ENCODE assay signal across 28 mouse cellular contexts in genomic region chr7:29262151-29262550, GRCm38 (mm10). TPM values are rescaled to one million over a fixed set of nuclear protein-coding genes. Genes with fewer than 3 reads are reported as not detected.
DNase-seq lines count a peak whose midpoint lies in the region; ATAC-seq lines count a peak whose summit lies in the region.
"Had no signal": no experiment of that assay in that cellular context is flagged by ENCODE, and none has a peak within 500 bp of the region (broad histone marks: within the 10 kb centered on the region; RNA-seq: fewer than 3 reads in every experiment).

No protein-coding gene starts in this region.

- H3K4me3 ChIP-seq in heart, embryonic 13.5 days = no peak overlapping the region
- no peak overlapping the region for H3K4me3 ChIP-seq in kidney, embryonic 15.5 days (replicated peaks)
- no peak overlapping the region for H3K4me3 ChIP-seq in kidney, embryonic 16.5 days (ENCODE audit: low read length)
- H3K4me3 ChIP-seq: embryonic facial prominence, embryonic 10.5 days; forebrain, embryonic 15.5 days; liver, embryonic 15.5 days; midbrain, embryonic 10.5 days; myocyte; neural tube, embryonic 13.5 days had no signal

- no peak overlapping the region for H3K27ac ChIP-seq in heart, embryonic 13.5 days (replicated peaks)
- H3K27ac ChIP-seq in kidney, embryonic 15.5 days = no peak overlapping the region
- H3K27ac ChIP-seq in kidney, embryonic 16.5 days (ENCODE audit: low read length) = 0 out of 2 replicates have a peak overlapping the region, but pooled peaks have one; percentile 0
- H3K27ac ChIP-seq: embryonic facial prominence, embryonic 10.5 days; forebrain, embryonic 15.5 days; hindbrain, postnatal 0 days; liver, embryonic 15.5 days; macrophage; midbrain, embryonic 10.5 days; neural tube, embryonic 13.5 days had no signal

- peak overlapping the region; percentile 40; the same call in 1 of the 2 replicates for H3K9ac ChIP-seq in heart, embryonic 13.5 days
- H3K9ac ChIP-seq in kidney, embryonic 15.5 days = no peak overlapping the region
- no peak overlapping the region for H3K9ac ChIP-seq in kidney, embryonic 16.5 days (replicated peaks; ENCODE audit: low read length)
- H3K9ac ChIP-seq: forebrain, embryonic 15.5 days; liver, embryonic 15.5 days; neural tube, embryonic 13.5 days had no signal

- DNase-seq in heart, adult 8-10 months (ENCODE audit: low spot score) = no peak
- DNase-seq in kidney, adult 18-20 months = peak; percentile 60
- DNase-seq in kidney, postnatal 36 days = peak; percentile 56 to 71
- DNase-seq in cerebellum, postnatal 10 days = no peak
- DNase-seq: adrenal gland, postnatal 36 days; cerebellum, adult 9-11 months; gastrocnemius, postnatal 25 days; retina, postnatal 1 day; right cerebral cortex, postnatal 25 days; thymus, postnatal 14 days had no signal

- no peaks in the 10 kb centered on the region for H3K9me3 ChIP-seq in heart, embryonic 13.5 days
- H3K9me3 ChIP-seq in kidney, embryonic 15.5 days (replicated peaks) = no peaks in the 10 kb centered on the region
- H3K9me3 ChIP-seq in kidney, embryonic 16.5 days (ENCODE audit: low read length) = no peaks in the 10 kb centered on the region
- H3K9me3 ChIP-seq: embryonic facial prominence, embryonic 10.5 days; forebrain, embryonic 15.5 days; G1E; liver, embryonic 15.5 days; midbrain, embryonic 10.5 days; neural tube, embryonic 13.5 days had no signal

- no peaks in the 10 kb centered on the region for H3K27me3 ChIP-seq in heart, embryonic 13.5 days (replicated peaks)
- H3K27me3 ChIP-seq in kidney, embryonic 15.5 days = no peaks in the 10 kb centered on the region
- no peaks in the 10 kb centered on the region for H3K27me3 ChIP-seq in kidney, embryonic 16.5 days (ENCODE audit: insufficient read depth, low read length)
- H3K27me3 ChIP-seq: CH12.LX; forebrain, embryonic 15.5 days; liver, embryonic 15.5 days; neural tube, embryonic 13.5 days; Patski had no signal

- 54% methylated on average over 6 of the region's 6 CpGs for WGBS in heart, embryonic 13.5 days
- WGBS in kidney, embryonic 15.5 days = 43% methylated on average over 6 of the region's 6 CpGs
- WGBS in kidney, embryonic 16.5 days = 40% methylated on average over 6 of the region's 6 CpGs

- ATAC-seq in heart, embryonic 13.5 days (ENCODE audit: extremely low read depth, insufficient number of reproducible peaks, low FRiP score, low TSS enrichment) = no peak
- no peak for ATAC-seq in kidney, embryonic 15.5 days (replicated peaks; ENCODE audit: low FRiP score)
- no peak for ATAC-seq in kidney, embryonic 16.5 days (ENCODE audit: low FRiP score, low TSS enrichment)
- ATAC-seq: forebrain, embryonic 15.5 days; hindbrain, postnatal 0 days; intestine, embryonic 16.5 days; midbrain, embryonic 16.5 days; Patski had no signal

- H3K36me3 ChIP-seq in heart, embryonic 13.5 days = 0 out of 2 replicates have a peak, but pooled peaks cover 2% of the 10 kb centered on the region
- peaks cover 13% of the 10 kb centered on the region; the same call in 1 of the 2 replicates for H3K36me3 ChIP-seq in kidney, embryonic 15.5 days
- H3K36me3 ChIP-seq in kidney, embryonic 16.5 days (ENCODE audit: insufficient read depth, low read length) = no peaks in the 10 kb centered on the region
- H3K36me3 ChIP-seq: forebrain, embryonic 15.5 days; liver, embryonic 15.5 days; midbrain, embryonic 10.5 days; neural tube, embryonic 13.5 days had no signal

- no peak overlapping the region; the same call in 1 of the 2 replicates for H3K4me2 ChIP-seq in heart, embryonic 13.5 days
- no peak overlapping the region for H3K4me2 ChIP-seq in kidney, embryonic 15.5 days
- H3K4me2 ChIP-seq in kidney, embryonic 16.5 days (replicated peaks; ENCODE audit: low read depth, low read length) = no peak overlapping the region
- H3K4me2 ChIP-seq: forebrain, embryonic 15.5 days; heart, embryonic 11.5 days; liver, embryonic 15.5 days; neural tube, embryonic 13.5 days had no signal

- peaks cover 45% of the 10 kb centered on the region for H3K4me1 ChIP-seq in heart, embryonic 13.5 days
- peaks cover 42% of the 10 kb centered on the region for H3K4me1 ChIP-seq in kidney, embryonic 15.5 days
- peaks cover 32% of the 10 kb centered on the region for H3K4me1 ChIP-seq in kidney, embryonic 16.5 days (ENCODE audit: insufficient read depth, low read length)
- H3K4me1 ChIP-seq: liver, embryonic 15.5 days had no signal

RNA-seq across cellular contexts. Expression of gene 2200002D01Rik, which starts 13.9 kb away (rescaled TPM):
- 5.7 and 7.3 TPM in 2 replicates for polyA plus RNA-seq in heart, embryonic 13.5 days (2015; fragmentation: Nextera tagmentation; extraction: Ambion mirVana)
- 1 to 10 TPM; 1.7 to 3.9 (median 2.6) TPM for total RNA-seq in heart, adult 8-10 months (2022)
- 7.6 and 11.2 TPM in 2 replicates for polyA plus RNA-seq in kidney, embryonic 15.5 days (2015; fragmentation: Nextera tagmentation; extraction: Ambion mirVana)
- 7.5 and 8.5 TPM in 2 replicates for polyA plus RNA-seq in kidney, embryonic 16.5 days (2015; fragmentation: Nextera tagmentation; extraction: Ambion mirVana)
- total RNA-seq: hindbrain, postnatal 0 days; left cerebral cortex, postnatal 14 days had no signal
- polyA plus RNA-seq: G1E, macrophage had no signal

RNA-seq across cellular contexts. Expression of gene Spint2, which starts 19.6 kb away (rescaled TPM):
- polyA plus RNA-seq in heart, embryonic 13.5 days (2015; fragmentation: Nextera tagmentation; extraction: Ambion mirVana) = 111 and 116 TPM in 2 replicates
- 10 to 100 TPM; 47.3 to 54.5 (median 53.2) TPM for total RNA-seq in heart, adult 8-10 months (2022)
- polyA plus RNA-seq in kidney, embryonic 15.5 days (2015; fragmentation: Nextera tagmentation; extraction: Ambion mirVana) = 236 and 245 TPM in 2 replicates
- 270 and 295 TPM in 2 replicates for polyA plus RNA-seq in kidney, embryonic 16.5 days (2015; fragmentation: Nextera tagmentation; extraction: Ambion mirVana)

RNA-seq across cellular contexts. Expression of gene Yif1b, which starts 24.0 kb away (rescaled TPM):
- 107 and 117 TPM in 2 replicates for polyA plus RNA-seq in heart, embryonic 13.5 days (2015; fragmentation: Nextera tagmentation; extraction: Ambion mirVana)
- total RNA-seq in heart, adult 8-10 months (2022) = 10 to 100 TPM; 66.2 to 78.1 (median 70.0) TPM
- polyA plus RNA-seq in kidney, embryonic 15.5 days (2015; fragmentation: Nextera tagmentation; extraction: Ambion mirVana) = 122 and 123 TPM in 2 replicates
- 134 and 143 TPM in 2 replicates for polyA plus RNA-seq in kidney, embryonic 16.5 days (2015; fragmentation: Nextera tagmentation; extraction: Ambion mirVana)

RNA-seq across cellular contexts. Expression of gene Ppp1r14a, which starts 27.0 kb away (rescaled TPM):
- polyA plus RNA-seq in heart, embryonic 13.5 days (2015; fragmentation: Nextera tagmentation; extraction: Ambion mirVana) = 13.3 and 14.9 TPM in 2 replicates
- 10 to 100 TPM in 1 of 4 experiments, 1 to 10 TPM in 3; 5.4 to 10.1 (median 7.1) TPM for total RNA-seq in heart, adult 8-10 months (2022)
- 21.0 and 23.7 TPM in 2 replicates for polyA plus RNA-seq in kidney, embryonic 15.5 days (2015; fragmentation: Nextera tagmentation; extraction: Ambion mirVana)
- polyA plus RNA-seq in kidney, embryonic 16.5 days (2015; fragmentation: Nextera tagmentation; extraction: Ambion mirVana) = 19.6 and 25.1 TPM in 2 replicates
- total RNA-seq: CH12.LX, G1E had no signal
- polyA plus RNA-seq: macrophage had no signal

RNA-seq across cellular contexts. Expression of gene Kcnk6, which starts 29.8 kb away (rescaled TPM):
- 1.6 and 1.7 TPM in 2 replicates for polyA plus RNA-seq in heart, embryonic 13.5 days (2015; fragmentation: Nextera tagmentation; extraction: Ambion mirVana)
- 1 to 10 TPM; 1.5 to 2.3 (median 2.0) TPM for total RNA-seq in heart, adult 8-10 months (2022)
- polyA plus RNA-seq in kidney, embryonic 15.5 days (2015; fragmentation: Nextera tagmentation; extraction: Ambion mirVana) = 1.6 and 1.7 TPM in 2 replicates
- polyA plus RNA-seq in kidney, embryonic 16.5 days (2015; fragmentation: Nextera tagmentation; extraction: Ambion mirVana) = 1.5 and 1.7 TPM in 2 replicates
- total RNA-seq: G1E had no signal
- polyA plus RNA-seq: G1E, Patski had no signal

Comparison
In these comparisons a context has a peak if more than half of its experiments do, and no peak if none do; other contexts are left out.
1. DNase-seq: peak in kidney, adult 18-20 months (single experiment) and kidney, postnatal 36 days (2 of 2); none in heart, adult 8-10 months (single experiment) and cerebellum, postnatal 10 days (0 of 2).